Mouse (Mus musculus): ENCODE measurements around the gene Tbrg1.

DNA sequence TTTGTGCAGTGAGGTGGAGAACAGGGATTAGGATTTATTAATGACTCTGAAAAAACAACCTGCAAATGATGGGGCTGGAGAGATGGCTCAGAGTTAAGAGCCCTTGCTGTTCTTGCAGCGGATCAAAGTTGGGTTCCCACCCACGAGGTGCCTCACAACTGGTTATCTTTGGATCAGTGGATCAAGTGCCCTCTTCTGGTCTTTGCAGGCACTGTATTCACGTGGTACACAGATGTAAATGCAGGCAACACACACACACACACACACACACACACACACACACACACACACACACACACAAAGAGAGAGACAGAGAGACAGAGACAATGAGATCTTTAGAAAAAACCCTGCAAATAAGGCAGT lies 30.8 kb upstream of the Tbrg1 start:
- TF ChIP-seq POLR2A (IDR thresholded peaks at IDR 0.05; ENCODE audit: extremely low read depth, insufficient read depth, low read length) (no peak), CTCF (IDR thresholded peaks at IDR 0.05; ENCODE audit: low read depth, low read length) (no peak)
